Mouse (Mus musculus) hindlimb bud, embryonic 11.5 days (tissue): ENCODE measurements around the gene S100a9.

Source experiments
- DNase-seq: peaks from one replicate; pipeline ENCODE4 v3.0.0-alpha.2; 2012; ENCODE audit warnings: low read depth, low spot score; ENCODE audit errors: extremely low spot score

Gene S100a9

GRCm38 (mm10) chr3:90695613-90696012 is at the start of gene S100a9:
Gene S100a9 (minus strand): TSS chr3:90695721.
- DNase-seq: no peak

- no peak for DNase-seq
These were observed 31.1 kb upstream of the S100a9 start, which contains the start of gene Pglyrp4 for GRCm38 (mm10) chr3:90726606-90727005. Gene Pglyrp4 (plus strand): TSS chr3:90726906.

GRCm38 (mm10) chr3:90709591-90710460 is 14.3 kb upstream of the S100a9 start:
- peak; percentile 68 for DNase-seq

- DNase-seq: peak; percentile 6
These were observed 13.1 kb upstream of the S100a9 start for GRCm38 (mm10) chr3:90708523-90709202.

GRCm38 (mm10) chr3:90702244-90702643 is 6.7 kb upstream of the S100a9 start:
- DNase-seq: no peak

GRCm38 (mm10) chr3:90693496-90693895 is 2.0 kb downstream of the S100a9 start:
- no peak for DNase-seq

- no peak for DNase-seq
These were observed 8.7 kb downstream of the S100a9 start for GRCm38 (mm10) chr3:90686835-90687234.

- DNase-seq: no peak
These were observed 11.6 kb downstream of the S100a9 start for GRCm38 (mm10) chr3:90683929-90684328.

- DNase-seq: no peak
These were observed 16.9 kb downstream of the S100a9 start for GRCm38 (mm10) chr3:90678656-90679055.

GRCm38 (mm10) chr3:90668846-90669245 is 26.7 kb downstream of the S100a9 start, which contains the start of gene S100a8:
Gene S100a8 (plus strand): TSS chr3:90668978.
- no peak for DNase-seq

- DNase-seq: no peak
These were observed 31.3 kb downstream of the S100a9 start for GRCm38 (mm10) chr3:90664219-90664618.

GRCm38 (mm10) chr3:90659364-90660044 is 36.0 kb downstream of the S100a9 start:
- no peak for DNase-seq

GRCm38 (mm10) chr3:90657405-90657804 is 38.1 kb downstream of the S100a9 start:
- no peak for DNase-seq

GRCm38 (mm10) chr3:90653717-90654116 is 41.8 kb downstream of the S100a9 start, which contains the start of gene S100a7a:
Gene S100a7a (plus strand): TSS chr3:90654017.
- DNase-seq: no peak

GRCm38 (mm10) chr3:90652878-90653508 is 42.5 kb downstream of the S100a9 start:
- DNase-seq: peak; percentile 47

GRCm38 (mm10) chr3:90649832-90650231 is 45.7 kb downstream of the S100a9 start:
- no peak for DNase-seq

GRCm38 (mm10) chr3:90648981-90649380 is 46.5 kb downstream of the S100a9 start:
- no peak for DNase-seq

- no peak for DNase-seq
These were observed 48.2 kb downstream of the S100a9 start for GRCm38 (mm10) chr3:90647291-90647690.

GRCm38 (mm10) chr3:90644220-90644619 is 51.3 kb downstream of the S100a9 start:
- DNase-seq: no peak
